Mouse (Mus musculus) stomach, embryonic 16.5 days (tissue): ENCODE data around the gene Gm21992. TPM values are rescaled to one million over a fixed set of nuclear protein-coding genes. Genes with fewer than 3 reads are reported as not detected.

Source experiments
- ATAC-seq: fragments of 200-750 bp; cut with Nextera tagmentation; 2 replicates; pipeline ENCODE4 v1.8.0; 2017; ENCODE audit warnings: moderate number of reproducible peaks, moderate TSS enrichment; ENCODE audit not compliant: insufficient read depth, low FRiP score
- H3K27ac ChIP-seq: fragments of 300-500 bp; sonication (generic); 2 replicates; pipeline ENCODE4 v1.5.1; 2014; ENCODE audit warnings: low read length
- H3K27me3 ChIP-seq: fragments of 300-500 bp; sonication (generic); 2 replicates; pipeline ENCODE4 v1.6.1; 2014; ENCODE audit warnings: low read length, control low read depth, mixed read lengths; ENCODE audit not compliant: control insufficient read depth, insufficient read depth
- H3K36me3 ChIP-seq: fragments of 300-500 bp; sonication (generic); 2 replicates; pipeline ENCODE4 v1.6.1; 2014; ENCODE audit warnings: low read length; ENCODE audit not compliant: control insufficient read depth, insufficient read depth
- H3K4me1 ChIP-seq: fragments of 300-500 bp; sonication (generic); 2 replicates; pipeline ENCODE4 v1.6.1; 2014; ENCODE audit warnings: low read length, control low read depth, mixed read lengths; ENCODE audit not compliant: control insufficient read depth, insufficient read depth
- H3K4me2 ChIP-seq: fragments of 300-500 bp; sonication (generic); 2 replicates; pipeline ENCODE4 v1.6.1; 2014; ENCODE audit warnings: low read depth, low read length, mixed read lengths
- H3K4me3 ChIP-seq: fragments of 300-500 bp; sonication (generic); replicated peaks from 2 replicates; pipeline ENCODE4 v1.5.1; 2014; ENCODE audit warnings: mild to moderate bottlenecking, low read length
- H3K9ac ChIP-seq: fragments of 300-500 bp; sonication (generic); 2 replicates; pipeline ENCODE4 v1.6.1; 2014; ENCODE audit warnings: low read length
- H3K9me3 ChIP-seq: fragments of 300-500 bp; sonication (generic); replicated peaks from 2 replicates; pipeline ENCODE4 v1.6.1; 2016; ENCODE audit warnings: low read length, control low read depth; ENCODE audit not compliant: control insufficient read depth
- WGBS: fragments of 180-500 bp; shearing (Covaris S2); extraction: QIAGEN DNeasy Blood & Tissue Kit; methylation state at CpG from one replicate; pipeline ENCODE4 v1.1.7; 2014; 5-methylcytosine and 5-hydroxymethylcytosine counted together
- polyA plus RNA-seq: library from polyadenylated mRNA; unstranded; fragments of >200 nt; fragmentation: Nextera tagmentation; extraction: Ambion mirVana; gene quantifications from 2 replicates; pipeline ENCODE4 v1.2.1, GENCODE M21; 2015

The Gm21992 gene
- polyA plus RNA-seq, 1 experiment from 2014 or later = 32.1 TPM

DNA sequence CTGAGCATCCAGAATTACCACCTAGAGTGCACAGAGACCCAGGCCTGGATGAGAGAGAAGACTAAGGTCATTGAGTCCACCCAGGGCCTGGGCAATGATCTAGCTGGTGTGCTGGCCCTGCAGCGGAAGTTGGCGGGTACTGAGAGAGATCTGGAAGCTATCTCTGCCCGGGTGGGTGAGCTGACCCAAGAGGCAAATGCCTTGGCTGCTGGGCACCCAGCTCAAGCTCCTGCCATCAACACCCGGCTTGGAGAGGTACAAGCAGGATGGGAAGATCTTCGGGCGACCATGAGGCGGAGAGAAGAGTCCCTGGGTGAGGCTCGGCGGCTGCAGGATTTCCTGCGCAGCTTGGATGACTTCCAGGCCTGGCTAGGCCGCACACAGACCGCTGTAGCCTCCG lies 73.5 kb downstream of the Gm21992 start:
- Histone ChIP-seq H3K9ac (no peak overlapping the region), H3K4me2 (no peak overlapping the region), H3K36me3 (no peaks in the 10 kb centered on the region), H3K4me3 (no peak overlapping the region), H3K9me3 (no peaks in the 10 kb centered on the region), H3K4me1 (no peaks in the 10 kb centered on the region), H3K27ac (no peak overlapping the region), H3K27me3 (no peaks in the 10 kb centered on the region)
- ATAC-seq = no peak
- WGBS = 88% methylated on average over 13 of the region's 13 CpGs

- Histone ChIP-seq H3K27ac (no peak overlapping the region), H3K9me3 (no peaks in the 10 kb centered on the region), H3K4me3 (no peak overlapping the region), H3K27me3 (no peaks in the 10 kb centered on the region), H3K4me1 (no peaks in the 10 kb centered on the region), H3K9ac (no peak overlapping the region), H3K4me2 (no peak overlapping the region), H3K36me3 (no peaks in the 10 kb centered on the region)
- WGBS = 88% methylated on average over 3 of the region's 3 CpGs
- ATAC-seq = no peak
Measured at GRCm38 (mm10) chr19:4733052-4733451, 78.4 kb downstream of the Gm21992 start.

GRCm38 (mm10) chr19:4729186-4729585 lies 82.2 kb downstream of the Gm21992 start:
- H3K4me3 ChIP-seq = no peak overlapping the region
- H3K27ac ChIP-seq = no peak overlapping the region
- H3K9me3 ChIP-seq = no peaks in the 10 kb centered on the region
- H3K27me3 ChIP-seq = no peaks in the 10 kb centered on the region
- no peaks in the 10 kb centered on the region for H3K4me1 ChIP-seq
- WGBS = 62% methylated on average over 9 of the region's 9 CpGs
- H3K9ac ChIP-seq = no peak overlapping the region
- no peak overlapping the region for H3K4me2 ChIP-seq
- no peak for ATAC-seq
- no peaks in the 10 kb centered on the region for H3K36me3 ChIP-seq

GRCm38 (mm10) chr19:4720671-4721244 lies 90.7 kb downstream of the Gm21992 start:
- H3K36me3 ChIP-seq = no peaks in the 10 kb centered on the region
- no peaks in the 10 kb centered on the region for H3K27me3 ChIP-seq
- peaks cover 7% of the 10 kb centered on the region; the same call in 1 of the 2 replicates for H3K4me1 ChIP-seq
- peak overlapping the region; percentile 39 for H3K4me3 ChIP-seq
- H3K4me2 ChIP-seq = peak overlapping the region; percentile 46
- H3K9ac ChIP-seq = peak overlapping the region; percentile 67
- 19% methylated on average over 11 of the region's 11 CpGs for WGBS
- H3K9me3 ChIP-seq = no peaks in the 10 kb centered on the region
- peak; percentile 70; the same call in 1 of the 2 replicates for ATAC-seq
- peak overlapping the region; percentile 86 for H3K27ac ChIP-seq

DNA sequence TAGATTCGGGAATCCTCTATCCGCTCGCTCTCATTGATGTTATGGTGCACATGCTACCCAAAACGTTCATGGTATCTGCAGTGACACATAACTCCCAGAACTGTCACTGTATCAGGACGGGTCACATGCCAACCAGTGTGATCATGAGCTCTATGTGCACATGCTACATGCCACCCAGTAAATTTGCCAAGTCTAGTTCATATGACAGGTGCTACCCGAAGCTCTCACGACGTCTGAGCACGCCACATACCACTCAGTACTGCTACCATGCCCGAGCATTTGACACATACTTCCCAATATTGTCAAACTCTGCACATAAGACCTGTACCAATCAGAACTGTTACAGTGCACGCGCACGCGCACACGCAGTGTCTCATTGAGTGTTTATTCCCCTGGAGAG lies 91.3 kb downstream of the Gm21992 start:
- Histone ChIP-seq H3K36me3 (no peaks in the 10 kb centered on the region), H3K27ac (peak overlapping the region; percentile 86), H3K27me3 (no peaks in the 10 kb centered on the region), H3K9me3 (no peaks in the 10 kb centered on the region), H3K9ac (peak overlapping the region; percentile 57), H3K4me1 (peaks cover 7% of the 10 kb centered on the region; the same call in 1 of the 2 replicates), H3K4me3 (peak overlapping the region; percentile 39), H3K4me2 (peak overlapping the region; percentile 46)
- 67% methylated on average over 15 of the region's 15 CpGs for WGBS
- no peak for ATAC-seq

- Histone ChIP-seq H3K9me3 (no peaks in the 10 kb centered on the region), H3K27ac (peak overlapping the region; percentile 86), H3K4me3 (peak overlapping the region; percentile 39; the same call in 1 of the 2 replicates), H3K4me1 (peaks cover 7% of the 10 kb centered on the region; the same call in 1 of the 2 replicates), H3K4me2 (peak overlapping the region; percentile 46), H3K36me3 (no peaks in the 10 kb centered on the region), H3K27me3 (peaks cover 2% of the 10 kb centered on the region), H3K9ac (no peak overlapping the region; the same call in 1 of the 2 replicates)
- ATAC-seq = peak; percentile 90
- 24% methylated on average over 5 of the region's 5 CpGs for WGBS
Measured at GRCm38 (mm10) chr19:4719351-4719764, 92.1 kb downstream of the Gm21992 start.

DNA sequence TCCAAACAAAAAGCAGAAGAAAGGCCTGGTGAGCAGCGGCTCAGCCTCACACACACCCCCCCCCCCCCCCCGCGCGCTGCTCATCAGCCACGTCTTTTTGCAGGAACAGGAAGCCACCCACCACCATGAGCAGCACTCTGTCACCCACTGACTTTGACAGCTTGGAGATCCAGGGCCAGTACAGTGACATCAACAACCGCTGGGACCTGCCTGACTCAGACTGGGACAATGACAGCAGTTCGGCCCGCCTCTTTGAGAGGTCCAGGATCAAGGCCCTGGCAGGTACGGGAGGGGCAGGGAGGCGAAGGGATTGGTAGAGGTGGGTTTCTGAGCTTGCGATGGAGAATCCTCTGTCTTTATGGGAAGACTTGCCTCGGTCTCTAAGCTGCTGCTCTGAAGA lies 92.7 kb downstream of the Gm21992 start:
- Histone ChIP-seq H3K4me2 (peak overlapping the region; percentile 40), H3K9ac (peak overlapping the region; percentile 39; the same call in 1 of the 2 replicates), H3K27me3 (peaks cover 9% of the 10 kb centered on the region), H3K36me3 (no peaks in the 10 kb centered on the region), H3K9me3 (no peaks in the 10 kb centered on the region), H3K4me1 (peaks cover 7% of the 10 kb centered on the region; the same call in 1 of the 2 replicates), H3K4me3 (no peak overlapping the region; the same call in 1 of the 2 replicates), H3K27ac (peak overlapping the region; percentile 86)
- 26% methylated on average over 9 of the region's 12 CpGs for WGBS
- ATAC-seq = no peak

GRCm38 (mm10) chr19:4717281-4717680 lies 94.1 kb downstream of the Gm21992 start:
- Histone ChIP-seq H3K4me3 (no peak overlapping the region), H3K27me3 (peaks cover 23% of the 10 kb centered on the region), H3K9ac (no peak overlapping the region), H3K36me3 (no peaks in the 10 kb centered on the region), H3K4me2 (no peak overlapping the region), H3K4me1 (peaks cover 7% of the 10 kb centered on the region), H3K9me3 (no peaks in the 10 kb centered on the region), H3K27ac (no peak overlapping the region)
- no peak for ATAC-seq
- 94% methylated on average over 2 of the region's 2 CpGs for WGBS

DNA sequence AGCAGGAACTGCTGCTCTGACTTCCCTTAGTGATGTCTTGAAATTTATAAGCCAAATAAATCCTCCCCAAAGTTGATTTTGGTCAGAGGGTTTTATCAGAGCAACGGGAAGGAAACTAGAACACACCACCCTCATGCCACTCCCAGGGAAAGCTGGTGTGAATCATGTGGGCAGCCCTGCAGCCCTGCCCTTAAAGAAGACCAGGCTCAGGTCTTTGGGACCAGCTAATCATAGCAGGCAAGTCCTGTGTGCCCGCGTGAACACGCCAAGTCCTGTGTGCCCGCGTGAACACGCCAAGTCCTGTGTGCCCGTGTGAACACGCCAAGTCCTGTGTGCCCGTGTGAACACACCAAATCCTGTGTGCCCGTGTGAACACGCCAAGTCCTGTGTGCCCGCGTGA lies 94.7 kb downstream of the Gm21992 start:
- no peak overlapping the region for H3K4me2 ChIP-seq
- H3K4me1 ChIP-seq = peaks cover 10% of the 10 kb centered on the region
- no peak overlapping the region for H3K9ac ChIP-seq
- H3K4me3 ChIP-seq = no peak overlapping the region
- H3K9me3 ChIP-seq = no peaks in the 10 kb centered on the region
- H3K27me3 ChIP-seq = peaks cover 28% of the 10 kb centered on the region
- no peaks in the 10 kb centered on the region for H3K36me3 ChIP-seq
- 97% methylated on average over 14 of the region's 14 CpGs for whole genome bisulfite sequencing
- no peak overlapping the region for H3K27ac ChIP-seq
- ATAC-seq = no peak
